Mouse (Mus musculus) right cerebral cortex, postnatal 10 days (tissue): ENCODE results near the gene Lpar6.

Experiments
- DNase-seq, 2 experiments: peaks; one replicate each; pipeline ENCODE4 v3.0.0; 2021; ENCODE audit warnings: low spot score in 2 of 2

Lpar6 gene

GRCm38 (mm10) chr14:73237848-73238321, at the start of gene Lpar6:
Gene Lpar6 (plus strand): TSS chr14:73237895.
- DNase-seq, result peak; percentile 36 to 38

DNA sequence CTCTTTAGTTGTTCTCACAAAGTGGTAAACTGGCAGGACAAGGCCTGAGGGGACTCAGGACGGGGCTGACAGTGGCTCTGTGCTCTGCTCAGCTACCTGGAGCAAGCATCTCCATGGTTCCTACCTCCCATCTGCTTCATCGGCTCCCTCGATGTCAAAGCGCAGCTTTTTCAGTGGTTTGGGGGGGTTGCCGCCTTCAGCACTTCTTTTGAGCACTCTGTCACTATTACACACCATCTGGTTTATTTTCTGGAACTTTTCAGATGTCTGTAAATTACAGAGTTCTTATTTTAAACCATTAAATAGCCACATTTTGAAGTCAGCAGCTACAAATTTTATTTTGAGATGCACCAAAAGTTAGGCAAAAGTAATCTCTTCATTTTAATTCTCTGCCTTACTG, 38.6 kb upstream of the Lpar6 start:
- no peak for DNase-seq

- no peak for DNase-seq
These were observed 36.2 kb upstream of the Lpar6 start for GRCm38 (mm10) chr14:73201447-73201846.

GRCm38 (mm10) chr14:73204016-73204415, 33.7 kb upstream of the Lpar6 start:
- DNase-seq, result no peak

GRCm38 (mm10) chr14:73209262-73209661, 28.4 kb upstream of the Lpar6 start:
- DNase-seq, result no peak

DNA sequence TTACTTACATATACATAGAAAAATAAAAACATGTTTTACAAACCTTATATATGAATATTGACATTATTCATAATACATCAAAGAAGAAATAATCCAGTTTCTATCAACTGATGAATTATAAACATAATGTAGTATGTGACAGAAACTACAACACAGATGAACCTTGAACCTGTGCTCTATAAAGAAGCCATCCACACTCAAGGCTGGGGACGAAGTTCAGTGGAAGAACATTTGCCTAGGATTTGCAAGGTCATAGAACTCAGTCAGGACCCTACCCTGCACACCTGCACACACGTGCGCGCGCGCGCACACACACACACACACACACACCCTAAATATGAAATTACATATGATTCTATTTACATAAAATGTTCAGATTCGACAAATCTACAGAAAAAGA, 27.5 kb upstream of the Lpar6 start:
- DNase-seq, result no peak

- DNase-seq, result no peak
These were observed 26.2 kb upstream of the Lpar6 start for GRCm38 (mm10) chr14:73211477-73211876.

- no peak for DNase-seq
These were observed 20.6 kb upstream of the Lpar6 start for GRCm38 (mm10) chr14:73217062-73217461.

GRCm38 (mm10) chr14:73222316-73222970, 15.3 kb upstream of the Lpar6 start:
- no peak for DNase-seq

DNA sequence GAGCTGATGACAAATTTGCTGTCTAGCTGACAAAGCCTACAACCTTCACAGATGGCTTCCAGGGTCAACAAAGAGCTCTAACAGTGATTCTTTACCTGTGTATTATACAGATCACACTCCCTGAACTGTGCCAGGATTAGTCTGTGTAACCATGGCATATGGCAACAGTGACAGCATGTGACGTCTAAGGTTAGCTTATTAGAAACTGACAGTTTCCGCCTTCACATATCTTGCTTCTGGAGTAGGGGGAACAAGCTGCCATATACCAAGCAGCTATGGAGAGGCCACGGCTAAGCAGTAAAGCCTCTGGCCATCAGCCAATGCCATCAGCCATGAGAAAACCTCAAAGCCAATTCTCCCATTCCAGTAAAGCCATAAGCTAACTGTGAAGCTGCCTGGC, 11.3 kb upstream of the Lpar6 start:
- DNase-seq, result peak in 1 of 2 experiments; percentile 25

- no peak for DNase-seq
These were observed 10.8 kb upstream of the Lpar6 start for GRCm38 (mm10) chr14:73226849-73227248.

DNA sequence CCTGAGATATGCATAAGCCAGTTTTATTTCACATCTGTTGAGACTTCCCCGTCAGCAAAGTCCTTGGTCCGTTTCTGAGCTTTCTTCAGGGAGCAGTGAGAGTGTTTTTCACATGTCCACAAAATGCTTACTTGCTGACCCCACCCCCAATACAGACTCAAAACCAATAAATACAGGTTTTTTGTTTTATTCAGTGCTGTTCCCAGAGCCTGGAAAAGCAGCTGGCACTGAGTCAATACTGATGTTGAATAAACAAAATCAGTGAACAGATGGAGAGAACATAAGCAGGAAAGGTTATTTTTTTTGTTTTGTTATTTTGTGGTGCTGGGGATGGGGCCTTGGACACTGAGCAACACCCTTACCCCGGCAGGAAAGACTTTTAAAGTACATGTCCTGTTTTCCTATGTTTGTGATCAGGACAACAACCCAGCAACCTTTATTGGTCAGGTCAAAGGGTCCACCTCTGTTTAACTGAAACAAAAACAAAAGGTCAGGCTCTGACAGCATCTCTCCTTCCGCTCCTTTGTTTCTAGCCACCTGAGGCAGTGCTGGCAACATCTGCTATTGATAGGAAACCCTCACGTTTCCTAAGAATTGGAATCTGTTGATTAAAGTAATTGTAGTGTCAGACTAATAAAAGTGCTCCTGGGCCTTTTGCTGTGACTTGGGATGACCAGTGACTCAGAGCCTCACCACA, 6.3 kb upstream of the Lpar6 start:
- no peak for DNase-seq

DNA sequence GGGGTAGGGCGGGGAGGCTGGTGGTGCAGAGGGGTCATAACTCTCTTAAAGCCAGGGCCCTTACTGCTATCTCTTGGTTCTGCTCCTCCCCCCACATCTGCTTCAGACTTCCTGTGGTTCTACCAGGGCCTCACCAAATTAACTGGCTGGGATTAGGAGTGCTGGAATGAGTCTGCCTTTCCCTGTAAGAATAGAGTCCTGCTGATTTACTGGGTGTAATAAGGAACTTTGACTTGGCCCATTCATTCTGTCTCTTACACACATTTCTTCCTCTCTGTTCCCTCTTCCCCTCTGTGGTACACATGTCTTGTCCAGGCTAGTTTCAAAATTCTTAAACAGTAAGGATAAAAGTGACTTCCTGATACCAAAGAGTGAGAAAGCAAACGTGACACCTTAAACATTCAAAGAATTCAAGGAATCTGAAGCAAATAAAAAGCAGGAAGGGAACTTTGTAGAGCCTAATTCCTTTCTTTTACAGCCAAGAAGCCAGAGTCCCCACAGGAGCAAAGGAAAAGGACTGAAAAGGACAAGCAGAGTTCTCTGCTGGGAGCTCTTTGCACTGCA, 3.1 kb upstream of the Lpar6 start:
- DNase-seq, result no peak

- peak; percentile 27 to 31 for DNase-seq
These were observed 979 bp downstream of the Lpar6 start for GRCm38 (mm10) chr14:73238498-73239250.

- DNase-seq, result no peak
These were observed 1.6 kb downstream of the Lpar6 start for GRCm38 (mm10) chr14:73239291-73239690.

DNA sequence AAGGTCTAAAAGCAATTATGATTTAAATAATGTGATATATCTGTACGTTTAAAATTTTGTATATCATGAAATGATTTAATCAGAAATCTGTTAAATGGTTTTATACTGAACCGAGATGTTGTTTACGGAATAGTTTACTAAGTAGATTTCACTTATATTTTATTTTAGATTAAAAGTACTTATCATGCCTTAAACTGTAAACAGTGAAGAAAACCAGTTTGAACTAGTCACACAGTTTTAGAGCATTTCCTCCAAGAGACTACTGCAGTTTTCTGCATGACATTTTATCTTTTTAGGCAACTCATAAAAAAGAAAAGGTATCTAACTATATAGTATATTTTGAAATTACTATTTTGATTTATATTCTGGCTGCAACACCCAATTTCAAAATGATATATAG, 2.2 kb downstream of the Lpar6 start:
- DNase-seq, result no peak

GRCm38 (mm10) chr14:73244061-73244597, 6.4 kb downstream of the Lpar6 start:
- DNase-seq, result no peak

GRCm38 (mm10) chr14:73250056-73250455, 12.4 kb downstream of the Lpar6 start:
- DNase-seq, result no peak

- no peak for DNase-seq
These were observed 14.6 kb downstream of the Lpar6 start for GRCm38 (mm10) chr14:73252276-73252675.

- no peak for DNase-seq
These were observed 16.0 kb downstream of the Lpar6 start for GRCm38 (mm10) chr14:73253453-73254251.

DNA sequence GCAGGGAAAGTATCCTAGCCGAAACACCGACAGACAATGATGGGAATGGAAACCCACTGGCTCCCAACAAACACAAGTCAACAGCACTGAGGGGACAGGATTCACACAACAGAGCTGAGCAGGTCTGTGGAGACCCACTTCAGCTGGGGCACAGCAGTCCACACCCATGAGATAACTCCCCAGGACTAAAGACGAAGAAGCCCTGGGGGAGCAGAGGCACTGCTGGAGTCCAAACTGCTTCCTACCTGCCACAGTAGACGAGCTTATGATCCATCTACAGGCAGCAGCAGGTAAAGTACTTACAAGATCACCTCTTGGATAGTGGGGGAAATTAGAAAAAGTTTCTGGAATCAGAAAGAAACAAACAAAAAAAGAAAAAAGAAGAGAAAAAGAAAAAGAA, 16.7 kb downstream of the Lpar6 start:
- no peak for DNase-seq
